Mouse (Mus musculus) CH12.LX (cell line): ENCODE results near the gene Mob3c. TPM values are rescaled to one million over a fixed set of nuclear protein-coding genes. Genes with fewer than 3 reads are reported as not detected.
A peak's percentile ranks its signal among the peaks of the same experiment; 100 is the strongest.

ENCODE experiments used
- DNase-seq: peaks from one replicate; pipeline ENCODE4 v3.0.0-alpha.2; 2013; ENCODE audit errors: extremely low read depth
- H3K27ac ChIP-seq: 2 replicates; pipeline ENCODE4 v1.5.1; 2012; ENCODE audit warnings: low read depth, mild to moderate bottlenecking, control low read depth, moderate library complexity; ENCODE audit not compliant: insufficient read depth
- H3K27me3 ChIP-seq: replicated peaks from 2 replicates; pipeline ENCODE3; 2012; ENCODE audit warnings: inconsistent platforms
- H3K36me3 ChIP-seq, 2 experiments: replicated peaks in 1 of 2; 2 replicates each; pipeline versions ENCODE3 to v1.6.1; 2012; ENCODE audit warnings: inconsistent platforms in 1 of 2, low read length in 1 of 2, mild to moderate bottlenecking in 1 of 2, mixed read lengths in 1 of 2, moderate library complexity in 1 of 2; ENCODE audit not compliant: control insufficient read depth in 1 of 2, insufficient read depth in 1 of 2
- H3K4me1 ChIP-seq, 2 experiments: 2 replicates each; pipeline ENCODE4 v1.6.1; 2012; ENCODE audit warnings: inconsistent platforms in 1 of 2, moderate library complexity in 1 of 2; ENCODE audit not compliant: insufficient read depth in 2 of 2, control insufficient read depth in 1 of 2
- H3K4me2 ChIP-seq: 2 replicates; pipeline ENCODE4 v1.6.1; 2012; ENCODE audit warnings: low read depth, mild to moderate bottlenecking, control low read depth; ENCODE audit not compliant: poor library complexity, insufficient read depth, severe bottlenecking
- H3K4me3 ChIP-seq, 3 experiments: fragments of 150-350 bp in 1 of 3; sonication (generic) in 1 of 3; replicated peaks in 1 of 3; 2 replicates each; pipeline versions ENCODE3 to v1.5.1; 2011 to 2012; ENCODE audit warnings: low read depth in 2 of 3, low read length in 2 of 3, mild to moderate bottlenecking in 2 of 3, moderate library complexity in 2 of 3, control low read depth in 1 of 3, improper control_type of control experiment in 1 of 3, inconsistent platforms in 1 of 3, mixed read lengths in 1 of 3; ENCODE audit not compliant: poor library complexity in 1 of 3
- H3K79me2 ChIP-seq: replicated peaks from 2 replicates; pipeline ENCODE4 v1.6.1; 2012; ENCODE audit warnings: mild to moderate bottlenecking, moderate library complexity; ENCODE audit not compliant: control insufficient read depth, poor library complexity, insufficient read depth, severe bottlenecking; ENCODE audit errors: extremely low read depth
- H3K9ac ChIP-seq: 2 replicates; pipeline ENCODE4 v1.6.1; 2012; ENCODE audit warnings: low read depth, mild to moderate bottlenecking, control low read depth, moderate library complexity; ENCODE audit not compliant: insufficient read depth
- H3K9me3 ChIP-seq: replicated peaks from 2 replicates; pipeline ENCODE3; 2012; ENCODE audit warnings: low read length, inconsistent platforms, mixed read lengths
- BHLHE40 ChIP-seq: IDR thresholded peaks from 2 replicates; pipeline ENCODE4 v1.6.1; 2011; ENCODE audit warnings: mild to moderate bottlenecking, low read depth, low read length, improper control_type of control experiment
- CHD1 ChIP-seq: IDR thresholded peaks from 2 replicates; pipeline ENCODE4 v1.6.1; 2012; ENCODE audit warnings: low read depth, low read length, improper control_type of control experiment, inconsistent platforms
- CHD2 ChIP-seq: IDR thresholded peaks from 2 replicates; pipeline ENCODE4 v1.6.1; 2011; ENCODE audit warnings: low read length, improper control_type of control experiment
- E2F4 ChIP-seq: IDR thresholded peaks from 2 replicates; pipeline ENCODE4 v1.6.1; 2011; ENCODE audit warnings: low read depth, low read length, improper control_type of control experiment; ENCODE audit not compliant: insufficient replicate concordance
- ELF1 ChIP-seq: IDR thresholded peaks from 2 replicates; pipeline ENCODE4 v1.6.1; 2014; ENCODE audit warnings: low read depth, mild to moderate bottlenecking, inconsistent platforms, low read length, improper control_type of control experiment
- EP300 ChIP-seq: IDR thresholded peaks from 2 replicates; pipeline ENCODE4 v1.6.1; 2011; ENCODE audit warnings: low read length, improper control_type of control experiment
- GABPA ChIP-seq: IDR thresholded peaks from 2 replicates; pipeline ENCODE4 v1.6.1; 2012; ENCODE audit warnings: low read depth, low read length, improper control_type of control experiment, inconsistent platforms; ENCODE audit not compliant: insufficient replicate concordance
- HCFC1 ChIP-seq: IDR thresholded peaks from 2 replicates; pipeline ENCODE4 v1.6.1; 2012; ENCODE audit warnings: low read depth, mild to moderate bottlenecking, inconsistent platforms, low read length, improper control_type of control experiment
- JUN ChIP-seq: IDR thresholded peaks from 2 replicates; pipeline ENCODE4 v1.6.1; 2011; ENCODE audit warnings: low read depth, mild to moderate bottlenecking, low read length, improper control_type of control experiment, moderate library complexity; ENCODE audit not compliant: insufficient read depth
- KAT2A ChIP-seq: IDR thresholded peaks from 2 replicates; pipeline ENCODE4 v1.6.1; 2012; ENCODE audit warnings: low read length, improper control_type of control experiment, inconsistent platforms; ENCODE audit not compliant: insufficient replicate concordance
- MAFK ChIP-seq: IDR thresholded peaks from 2 replicates; pipeline ENCODE4 v1.6.1; 2011; ENCODE audit warnings: low read length, improper control_type of control experiment; ENCODE audit not compliant: insufficient replicate concordance
- MAX ChIP-seq: IDR thresholded peaks from 2 replicates; pipeline ENCODE4 v1.6.1; 2011; ENCODE audit warnings: low read length, improper control_type of control experiment
- MEF2A ChIP-seq: IDR thresholded peaks from 2 replicates; pipeline ENCODE4 v1.6.1; 2014; ENCODE audit warnings: low read depth, mild to moderate bottlenecking, inconsistent platforms, low read length, improper control_type of control experiment, borderline replicate concordance
- MYC ChIP-seq: IDR thresholded peaks from 2 replicates; pipeline ENCODE4 v1.6.1; 2011; ENCODE audit warnings: low read depth, mild to moderate bottlenecking, improper control_type of control experiment, low read length
- PAX5 ChIP-seq: IDR thresholded peaks from 2 replicates; pipeline ENCODE4 v1.6.1; 2012; ENCODE audit warnings: low read length, inconsistent platforms, mixed read lengths
- RAD21 ChIP-seq: IDR thresholded peaks from 2 replicates; pipeline ENCODE4 v1.6.1; 2011; ENCODE audit warnings: low read depth, mild to moderate bottlenecking, low read length, improper control_type of control experiment, moderate library complexity
- RCOR1 ChIP-seq: conservative IDR thresholded peaks from 2 replicates; pipeline ENCODE4 v1.6.1; 2012; ENCODE audit warnings: low read depth, mild to moderate bottlenecking, inconsistent platforms, low read length, improper control_type of control experiment
- SIN3A ChIP-seq: IDR thresholded peaks from 2 replicates; pipeline ENCODE4 v1.6.1; 2012; ENCODE audit warnings: low read length, improper control_type of control experiment, inconsistent platforms
- SMC3 ChIP-seq: IDR thresholded peaks from 2 replicates; pipeline ENCODE4 v1.6.1; 2011; ENCODE audit warnings: low read depth, low read length, improper control_type of control experiment
- TBP ChIP-seq: conservative IDR thresholded peaks from 2 replicates; pipeline ENCODE4 v1.6.1; 2011; ENCODE audit warnings: low read depth, low read length, improper control_type of control experiment
- TCF12 ChIP-seq: IDR thresholded peaks from 2 replicates; pipeline ENCODE4 v1.6.1; 2014; ENCODE audit warnings: low read depth, mild to moderate bottlenecking, inconsistent platforms, low read length, improper control_type of control experiment
- USF2 ChIP-seq: conservative IDR thresholded peaks from 2 replicates; pipeline ENCODE4 v1.6.1; 2011; ENCODE audit warnings: low read depth, low read length, improper control_type of control experiment
- ZC3H11A ChIP-seq: IDR thresholded peaks from 2 replicates; pipeline ENCODE4 v1.6.1; 2012; ENCODE audit warnings: low read depth, mild to moderate bottlenecking, inconsistent platforms, low read length, improper control_type of control experiment
- ZNF384 ChIP-seq: IDR thresholded peaks from 2 replicates; pipeline ENCODE4 v1.6.1; 2012; ENCODE audit warnings: low read depth, low read length, improper control_type of control experiment, inconsistent platforms
- dilution Hi-C: fragments of 300-500 bp; cut with MboI; formaldehyde crosslinking; loops from 2 replicates; pipeline ENCODE4 v1.14.3; 2020; ENCODE audit warnings: low sequenced_read_pairs; ENCODE audit not compliant: extremely low pct_unique_long_range_greater_than_20kb, extremely low pct_ligation_motif_present
- in situ Hi-C: fragments of 300-500 bp; cut with MboI; formaldehyde crosslinking; loops from 3 replicates; pipeline ENCODE4 v1.14.3; 2019; ENCODE audit warnings: low sequenced_read_pairs, low pct_ligation_motif_present, low pct_unique_long_range_greater_than_20kb, mixed read lengths
- polyA plus RNA-seq: library from polyadenylated mRNA; unstranded; fragments of >175 nt; gene quantifications from 2 replicates; pipeline ENCODE4 v1.2.1, GENCODE M21; 2012; ENCODE audit warnings: low read depth; ENCODE audit not compliant: insufficient read length
- total RNA-seq, 2 experiments: library from RNA; depleted of rRNA; stranded (reverse); fragments of 300-350 nt in 1 of 2; fragments of >200 nt in 1 of 2; gene quantifications; 2 replicates each; pipeline ENCODE4 v1.2.3; 2012 to 2014

Gene Mob3c
- total and polyA plus RNA-seq, 3 experiments: 7.8 to 9.2 (median 9.2) TPM

DNA sequence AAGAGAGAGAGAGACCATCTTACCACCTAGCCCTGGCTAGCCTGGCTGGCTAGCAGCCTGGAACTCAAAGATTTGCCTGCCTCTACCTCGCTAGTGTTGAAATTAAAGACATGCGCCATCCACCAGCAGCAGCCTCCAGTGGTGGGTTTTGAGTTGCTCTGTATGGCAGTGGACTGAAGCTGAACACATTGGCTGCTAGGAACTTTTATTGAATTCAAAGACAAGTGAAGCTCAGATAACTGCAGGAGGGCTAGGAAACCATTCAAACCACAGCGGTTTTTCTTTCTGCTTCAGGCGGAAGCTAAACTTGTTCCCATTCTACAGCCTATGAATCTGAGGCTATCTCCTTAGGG lies 381 bp upstream of the Mob3c start:
- peak overlapping the region; percentile 94 for H3K9ac ChIP-seq
- in situ Hi-C loops: loop anchor here (10.0 kb wide), 1 partner anchor 83 kb away; no protein-coding TSS in a partner anchor
- H3K27me3 ChIP-seq: no peaks in the 10 kb centered on the region
- H3K27ac ChIP-seq: no peak overlapping the region
- peak overlapping the region; percentile 82 to 94 (median 91) for H3K4me3 ChIP-seq
- peak overlapping the region; percentile 79 for H3K4me2 ChIP-seq
- TF ChIP-seq CHD2: 0 out of 2 replicates have a peak, but pooled peaks have one; percentile 4
- no peak for TF ChIP-seq MAX
- TF ChIP-seq CHD1: no peak
- no peak for TF ChIP-seq SMC3
- TF ChIP-seq SIN3A: no peak
- no peak for TF ChIP-seq JUN
- TF ChIP-seq E2F4: no peak
- TF ChIP-seq HCFC1: peak; percentile 9; the same call in 1 of the 2 replicates
- TF ChIP-seq EP300: no peak
- TF ChIP-seq KAT2A: no peak
- no peak for TF ChIP-seq MAFK
- no peak for TF ChIP-seq RCOR1
- 0 out of 2 replicates have a peak, but pooled peaks have one; percentile 32 for TF ChIP-seq MYC
- TF ChIP-seq ZC3H11A: no peak
- no peak for TF ChIP-seq USF2
- peaks cover 7% of the 10 kb centered on the region; the same call in 1 of the 2 replicates for H3K79me2 ChIP-seq
- peaks cover 7 to 70% of the 10 kb centered on the region in 2 experiments for H3K4me1 ChIP-seq
- dilution Hi-C loops: no loop called here
- peaks cover 19 to 41% of the 10 kb centered on the region in 2 experiments for H3K36me3 ChIP-seq
- no peaks in the 10 kb centered on the region for H3K9me3 ChIP-seq
- no peak for DNase-seq

DNA sequence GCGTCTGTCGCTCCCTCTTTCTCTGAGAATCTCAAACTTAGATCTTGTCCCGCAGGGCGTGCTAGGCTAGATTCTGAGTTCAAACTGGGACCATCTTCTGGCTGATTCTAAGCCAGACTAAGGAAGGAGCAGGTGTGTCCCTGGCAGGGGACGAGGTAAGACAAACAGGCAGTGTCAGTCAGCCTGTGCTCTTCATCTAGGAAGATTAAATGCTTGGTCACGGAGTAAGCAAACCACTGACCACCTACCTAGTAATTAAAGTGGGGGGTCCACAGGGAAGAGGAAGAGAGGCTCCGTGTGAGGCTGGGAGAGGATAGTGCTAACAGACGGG lies 645 bp downstream of the Mob3c start:
- no peak for DNase-seq
- Histone ChIP-seq H3K36me3 (peaks cover 30 to 43% of the 10 kb centered on the region in 2 experiments), H3K4me2 (peak overlapping the region; percentile 73), H3K9ac (peak overlapping the region; percentile 11; the same call in 1 of the 2 replicates), H3K27ac (no peak overlapping the region), H3K4me1 (peaks cover 7 to 68% of the 10 kb centered on the region in 2 experiments), H3K9me3 (no peaks in the 10 kb centered on the region), H3K27me3 (no peaks in the 10 kb centered on the region)
- in situ Hi-C loops: loop anchor here (10.0 kb wide), 1 partner anchor 84 kb away; no protein-coding TSS in a partner anchor
- dilution Hi-C loops: no loop called here
- no peak for TF ChIP-seq MAFK
- no peak for TF ChIP-seq E2F4
- no peak for TF ChIP-seq TCF12
- TF ChIP-seq ZNF384: no peak
- no peak for TF ChIP-seq MEF2A
- TF ChIP-seq TBP: no peak
- TF ChIP-seq PAX5: no peak
- TF ChIP-seq GABPA: no peak
- no peak for TF ChIP-seq RAD21
- no peak for TF ChIP-seq SMC3
- TF ChIP-seq BHLHE40: no peak
- no peak for TF ChIP-seq ELF1
- TF ChIP-seq, all 38 proteins: peak for 0
- Histone ChIP-seq H3K79me2 (peaks cover 7% of the 10 kb centered on the region; the same call in 1 of the 2 replicates), H3K4me3 (peak overlapping the region; percentile 64 to 94 (median 91))
